Mouse (Mus musculus): ENCODE results near the gene Try4. TPM values are rescaled to one million over a fixed set of nuclear protein-coding genes. Genes with fewer than 3 reads are reported as not detected.

The Try4 gene
- total RNA-seq (2023): not detected

GRCm38 (mm10) chr6:41301969-41302368, at the start of gene Try4:
Gene Try4, plus strand, starts transcription at chr6:41302269.

GRCm38 (mm10) chr6:41316741-41317140, 14.7 kb downstream of the Try4 start, which contains the start of gene Try5:
Gene Try5, minus strand, starts transcription at chr6:41316841.

GRCm38 (mm10) chr6:41353932-41354331, 51.9 kb downstream of the Try4 start, which contains the start of gene Try10:
Gene Try10, plus strand, starts transcription at chr6:41354105.

Other genes with a start within 250 kb of the Try4 start
- gene Try5, start 14.6 kb downstream of the Try4 start, total RNA-seq (2023): not detected
- not detected for gene Try10, start 51.8 kb downstream of the Try4 start, total RNA-seq (2023)
- gene Prss3, start 75.4 kb downstream of the Try4 start, total RNA-seq (2023): not detected
- not detected for gene Gm5771, start 90.1 kb downstream of the Try4 start, total RNA-seq (2023)
- gene Gm10334, start 143.9 kb downstream of the Try4 start, total RNA-seq (2023): not detected
- gene Prss1, start 156.7 kb downstream of the Try4 start, total RNA-seq (2023): not detected
- not detected for gene Prss2, start 219.5 kb downstream of the Try4 start, total RNA-seq (2023)